Mouse (Mus musculus) MEL (cell line): ENCODE measurements around the gene Chka.

ENCODE experiments used
- HCFC1 ChIP-seq: IDR thresholded peaks from 2 replicates; pipeline ENCODE4 v1.6.1; 2012; ENCODE audit warnings: low read depth, mild to moderate bottlenecking, inconsistent platforms, low read length, improper control_type of control experiment, moderate library complexity
- RAD21 ChIP-seq: IDR thresholded peaks from 2 replicates; pipeline ENCODE4 v1.6.1; 2011; ENCODE audit warnings: mild to moderate bottlenecking, low read depth, low read length, improper control_type of control experiment
- SMC3 ChIP-seq: IDR thresholded peaks from 2 replicates; pipeline ENCODE4 v1.6.1; 2011; ENCODE audit warnings: low read depth, low read length, improper control_type of control experiment

GRCm38 (mm10) chr19:3926279-3926678, 74.7 kb downstream of the Chka start:
- no peak for TF ChIP-seq SMC3
- no peak for TF ChIP-seq HCFC1
- TF ChIP-seq RAD21 = no peak
